Mouse (Mus musculus) colon, adult 2 months (tissue): ENCODE results near the gene Mrtfb. TPM values are rescaled to one million over a fixed set of nuclear protein-coding genes. Genes with fewer than 3 reads are reported as not detected.

Experiments
- polyA plus RNA-seq: library from polyadenylated mRNA; depleted of rRNA; stranded (reverse); fragments of >200 nt; gene quantifications from 2 replicates; pipeline ENCODE4 v1.2.3, GENCODE M21; 2012; rRNA removed

The Mrtfb gene
- polyA plus RNA-seq: 9.6 and 11.2 TPM in 2 replicates

DNA sequence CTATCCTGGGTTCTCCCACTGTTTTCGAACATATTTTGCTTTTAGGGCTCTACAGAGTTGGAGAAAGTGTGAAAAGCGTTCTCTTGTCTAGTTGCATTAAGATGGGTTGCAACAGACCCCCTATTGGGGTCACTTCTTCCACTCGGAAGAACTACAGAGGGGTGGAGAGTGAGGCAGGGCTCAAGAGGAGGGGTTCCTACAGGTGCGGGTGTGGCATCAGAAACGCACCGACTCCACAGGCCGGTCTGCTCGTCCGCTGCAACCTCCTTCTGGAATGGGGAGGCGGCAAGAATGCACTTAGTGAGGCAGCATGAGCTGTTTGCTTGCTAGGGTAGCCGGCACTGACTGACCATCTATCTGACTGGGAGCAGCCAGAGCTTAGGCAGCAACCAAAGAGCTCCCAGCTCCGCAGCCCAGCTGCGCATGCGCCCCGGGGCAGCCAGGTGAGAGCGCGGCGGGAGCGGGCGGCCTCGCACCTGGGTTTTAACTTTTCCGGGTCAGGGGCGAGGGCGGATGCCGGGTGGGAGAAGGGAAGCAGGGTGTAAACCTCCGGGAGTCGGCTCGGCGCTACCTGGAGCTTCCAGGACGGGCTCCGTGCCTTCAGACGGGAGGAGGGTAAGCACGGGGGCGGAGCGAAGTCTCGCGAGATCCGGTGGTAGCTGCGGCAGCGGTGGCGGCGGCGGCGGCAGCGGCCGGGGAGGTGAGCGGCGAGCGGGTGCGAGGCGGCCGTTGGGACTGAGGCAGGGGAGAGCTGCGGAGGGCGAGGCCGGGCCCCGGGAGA, at the start of gene Mrtfb:
Gene Mrtfb, plus strand, starts transcription at position 627 of the 781 bp plus-strand sequence.

Other genes starting within 250 kb of the Mrtfb start
- 12.6 and 13.2 TPM in 2 replicates for gene Ercc4, start 146.8 kb upstream of the Mrtfb start, polyA plus RNA-seq